Mouse (Mus musculus) CD4-positive, CD25-positive, alpha-beta regulatory T cell, adult 4 months (primary cell): Measurements from ENCODE around the gene Glp2r. TPM values are rescaled to one million over a fixed set of nuclear protein-coding genes. Genes with fewer than 3 reads are reported as not detected.

Experiments used
- ATAC-seq: one replicate; pipeline ENCODE4 v1.8.0; 2017
- polyA plus RNA-seq, 2 experiments: library from polyadenylated mRNA; unstranded; fragments of 100-300 nt; shearing (Covaris generic); gene quantifications; one replicate each; pipeline ENCODE4 v1.2.1; 2017

Glp2r gene
- polyA plus RNA-seq, 2 experiments from 2014 or later, result not detected

DNA sequence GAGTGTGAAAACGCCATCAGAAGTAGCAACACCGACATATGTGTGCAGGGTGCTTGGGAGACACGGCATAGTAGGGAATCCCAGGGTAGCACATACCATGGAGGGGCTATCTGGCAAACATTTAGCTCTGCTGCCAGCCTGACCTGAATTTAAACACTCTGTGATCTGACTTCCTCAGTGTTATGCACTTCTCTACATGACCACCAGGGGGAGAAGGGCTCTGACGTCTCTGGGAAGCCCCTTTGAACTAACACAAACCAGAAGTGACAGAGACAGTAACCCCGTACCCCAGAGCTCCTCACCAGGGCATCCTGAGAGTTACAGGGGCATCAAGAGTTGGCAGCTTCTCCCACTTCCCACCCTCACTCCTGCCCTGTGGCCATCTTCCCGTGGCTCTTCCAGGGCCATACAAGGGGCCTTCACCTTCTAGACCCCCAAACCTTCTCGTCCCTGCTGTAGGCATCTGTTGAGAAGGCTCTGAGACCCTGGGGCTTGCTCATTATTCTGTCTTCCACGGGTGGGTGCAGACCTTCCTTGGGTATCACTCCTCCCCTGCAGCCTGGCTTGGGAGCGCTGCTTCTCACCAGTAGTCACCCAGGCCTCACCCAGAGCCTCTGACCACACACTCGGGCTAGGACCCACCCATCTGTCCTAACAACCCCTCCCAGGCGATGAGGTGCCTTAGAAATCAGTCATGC is 113.1 kb downstream of the Glp2r start:
- no peak for ATAC-seq

DNA sequence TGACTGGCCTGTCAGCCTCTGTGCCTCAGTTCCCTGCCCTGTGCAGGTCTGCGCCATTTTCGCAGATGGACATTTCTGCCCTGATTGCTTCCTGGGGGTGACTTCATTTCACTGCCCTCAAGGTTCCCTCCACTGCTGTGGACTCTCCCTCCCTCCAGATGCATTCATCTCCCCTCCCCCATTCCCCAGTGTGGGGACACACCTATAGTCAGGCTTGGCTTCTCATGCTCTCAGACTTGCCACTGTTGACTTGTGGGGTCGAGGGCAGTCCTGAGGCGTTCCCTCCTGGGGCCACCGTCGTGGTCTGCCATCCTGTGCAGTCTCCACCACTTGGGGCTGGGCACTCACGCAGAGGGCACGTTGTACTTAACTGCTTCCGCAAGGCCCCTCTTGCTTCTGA is 114.1 kb downstream of the Glp2r start:
- no peak for ATAC-seq

DNA sequence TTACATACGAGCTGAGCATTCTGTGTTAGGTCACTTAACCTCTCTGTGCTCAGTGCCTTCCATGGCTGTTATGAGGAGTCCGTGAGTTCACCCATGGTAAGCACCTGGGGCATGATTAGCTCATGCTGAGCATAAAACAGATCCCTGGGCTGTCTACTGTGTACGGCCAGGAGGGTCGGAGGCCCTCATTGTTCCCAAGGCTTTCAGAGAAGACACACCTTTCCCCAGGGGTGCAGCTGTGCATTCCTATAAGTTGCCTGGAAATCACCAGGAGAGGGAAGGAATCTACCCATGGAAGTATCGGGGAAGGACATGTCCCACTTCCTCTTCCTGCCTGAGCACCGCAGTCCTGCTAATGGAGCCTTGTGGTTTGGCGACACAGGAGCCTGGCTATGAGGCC is 114.6 kb downstream of the Glp2r start:
- no peak for ATAC-seq

DNA sequence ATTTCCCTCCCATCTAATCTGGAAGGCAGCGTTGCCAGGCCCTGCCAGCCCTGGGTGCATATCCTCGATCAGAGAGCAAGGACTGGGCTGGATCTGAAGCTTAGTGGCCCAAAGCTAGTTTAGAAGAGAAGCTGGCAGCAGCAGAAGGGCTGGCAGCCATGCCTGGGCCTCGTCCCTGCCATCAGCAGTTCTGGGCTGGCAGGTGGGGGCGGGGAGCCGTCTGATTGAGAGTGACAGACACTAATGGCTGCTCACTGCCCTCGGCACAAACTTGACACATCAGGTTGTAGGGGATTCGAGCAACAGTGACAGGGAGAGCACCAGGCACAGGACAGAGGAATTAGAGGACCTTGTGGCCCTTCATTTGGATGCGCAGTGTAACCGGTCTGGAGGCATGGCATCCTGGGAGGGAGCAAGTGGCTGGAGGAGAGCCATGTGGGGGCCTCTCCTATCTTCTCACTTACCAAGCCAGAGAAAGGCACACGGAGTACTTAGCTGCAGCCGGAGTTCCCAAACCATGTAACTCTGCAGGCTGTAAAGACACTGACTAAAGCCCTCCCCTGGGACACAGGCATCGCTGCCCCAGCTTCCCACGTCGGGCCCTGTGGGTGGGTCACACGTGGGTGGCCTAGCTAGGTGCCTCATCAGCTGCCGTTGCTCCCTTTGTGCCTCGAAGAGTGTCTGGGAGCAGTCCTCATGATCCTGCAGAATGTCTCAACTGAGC is 115.6 kb downstream of the Glp2r start:
- ATAC-seq, result no peak

DNA sequence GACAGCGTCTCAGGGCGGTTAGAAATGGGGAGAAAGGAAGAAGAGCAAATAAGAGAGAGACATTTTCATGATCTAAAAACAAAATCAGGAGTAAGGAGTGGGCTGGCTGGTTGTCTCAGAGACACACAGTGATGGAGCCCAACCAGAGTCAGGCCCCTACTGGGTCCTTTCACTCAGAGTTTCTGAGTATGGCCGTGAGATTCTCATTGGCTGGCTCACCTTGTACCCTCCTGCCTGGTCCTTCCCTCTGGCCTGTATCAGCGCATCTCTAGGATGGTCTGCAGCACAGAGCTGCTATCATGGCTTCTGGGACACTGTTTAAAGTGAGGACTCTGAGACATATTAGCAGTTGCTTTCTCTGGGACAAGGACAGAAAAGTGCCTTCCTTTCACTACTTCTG is 116.4 kb downstream of the Glp2r start:
- ATAC-seq, result no peak

DNA sequence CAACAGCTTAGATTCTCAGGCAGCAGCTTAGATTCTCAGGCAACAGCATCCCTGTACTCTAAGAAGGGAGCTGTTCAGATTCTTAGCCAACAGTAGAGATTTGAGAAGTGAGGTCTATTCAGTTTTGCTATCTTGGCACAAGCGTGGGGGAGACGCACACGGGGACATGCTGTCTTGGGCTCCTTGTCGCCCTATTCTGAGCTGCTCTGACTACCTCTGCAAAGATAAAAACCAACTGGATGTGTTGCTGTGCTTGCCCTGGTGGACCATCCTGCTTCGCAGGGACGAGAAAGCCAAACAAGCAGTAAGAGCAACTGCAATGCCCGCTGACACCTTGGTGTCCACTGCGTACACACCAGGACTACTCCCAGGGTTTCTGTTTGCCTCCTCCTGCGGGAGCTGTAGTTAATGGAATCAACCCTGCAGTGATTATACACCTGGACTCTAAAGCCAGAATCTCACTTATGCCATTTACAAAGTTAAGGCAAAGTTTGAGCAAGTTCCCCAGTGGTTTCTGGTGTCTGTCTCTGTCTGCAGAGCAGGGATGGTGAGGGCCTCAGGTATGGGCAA is 117.3 kb downstream of the Glp2r start:
- ATAC-seq, result no peak

DNA sequence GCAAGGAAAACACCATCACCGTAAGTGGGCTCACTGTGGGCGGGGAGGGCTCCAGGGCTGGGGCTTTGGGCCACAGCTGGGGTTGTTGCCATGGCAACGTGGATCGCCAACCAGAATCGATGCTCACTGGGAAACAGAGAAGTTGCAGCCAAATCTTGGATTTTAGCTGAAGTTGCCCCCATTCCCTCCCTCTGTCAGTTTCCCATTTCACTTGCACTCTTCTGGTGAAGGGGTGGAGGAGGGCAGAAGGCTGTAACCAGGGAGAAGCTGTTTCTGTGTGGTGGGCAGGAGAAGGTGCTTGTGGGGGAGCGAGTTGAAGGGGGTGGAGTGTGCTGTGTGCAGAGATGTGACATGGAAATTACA is 118.1 kb downstream of the Glp2r start:
- no peak for ATAC-seq

DNA sequence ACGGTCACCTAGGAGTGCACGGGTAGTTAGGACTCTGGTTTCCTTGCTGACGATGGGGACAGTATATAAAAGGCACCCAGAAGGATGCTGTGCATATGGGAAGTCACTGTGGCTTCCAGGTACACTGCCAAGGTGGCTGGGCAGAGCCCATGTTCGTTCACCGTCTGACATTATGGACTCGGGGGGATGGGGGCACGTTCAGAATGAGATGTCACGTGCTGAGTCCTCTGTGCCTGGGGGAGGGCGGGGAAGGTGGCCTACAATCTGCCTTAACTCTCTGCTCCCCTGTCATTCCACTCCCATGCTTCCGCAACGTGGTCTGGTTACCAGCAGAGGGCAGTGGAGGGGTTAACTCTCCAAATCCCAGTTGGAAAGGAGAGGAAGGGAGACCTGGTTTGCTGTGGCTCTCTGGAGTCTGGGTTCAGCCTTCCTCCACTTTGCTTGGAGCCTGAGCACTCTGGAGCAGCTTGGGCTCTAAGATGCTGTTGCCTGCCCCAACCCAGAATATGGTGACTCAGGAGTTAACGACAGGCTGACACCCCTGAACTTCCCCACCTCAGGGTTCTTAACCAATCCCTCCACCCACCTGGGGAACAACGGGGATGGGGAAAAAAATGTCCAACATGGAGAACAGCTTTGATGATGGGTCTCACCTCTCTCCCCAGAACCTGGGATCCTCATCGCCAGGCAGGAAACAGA is 118.6 kb downstream of the Glp2r start:
- no peak for ATAC-seq

DNA sequence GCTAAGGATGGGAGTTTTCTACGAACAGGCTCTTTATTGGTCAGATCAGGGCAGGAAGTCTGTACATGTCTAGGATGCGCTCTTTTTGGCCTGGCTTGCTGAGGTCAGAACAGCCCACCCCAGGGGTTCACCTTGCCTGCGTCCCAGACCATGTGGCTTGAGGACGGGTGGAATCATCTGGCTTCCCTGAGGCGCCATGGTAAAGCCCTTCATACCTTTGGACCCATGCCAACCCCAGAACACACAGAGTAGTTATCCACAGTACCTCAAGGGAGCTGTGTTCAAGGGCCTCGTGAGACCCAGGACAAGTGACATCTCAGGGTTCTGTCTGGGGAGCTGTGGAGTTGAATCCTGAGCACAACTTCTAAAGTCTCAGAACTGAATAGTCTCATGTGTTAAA is 119.2 kb downstream of the Glp2r start:
- no peak for ATAC-seq

DNA sequence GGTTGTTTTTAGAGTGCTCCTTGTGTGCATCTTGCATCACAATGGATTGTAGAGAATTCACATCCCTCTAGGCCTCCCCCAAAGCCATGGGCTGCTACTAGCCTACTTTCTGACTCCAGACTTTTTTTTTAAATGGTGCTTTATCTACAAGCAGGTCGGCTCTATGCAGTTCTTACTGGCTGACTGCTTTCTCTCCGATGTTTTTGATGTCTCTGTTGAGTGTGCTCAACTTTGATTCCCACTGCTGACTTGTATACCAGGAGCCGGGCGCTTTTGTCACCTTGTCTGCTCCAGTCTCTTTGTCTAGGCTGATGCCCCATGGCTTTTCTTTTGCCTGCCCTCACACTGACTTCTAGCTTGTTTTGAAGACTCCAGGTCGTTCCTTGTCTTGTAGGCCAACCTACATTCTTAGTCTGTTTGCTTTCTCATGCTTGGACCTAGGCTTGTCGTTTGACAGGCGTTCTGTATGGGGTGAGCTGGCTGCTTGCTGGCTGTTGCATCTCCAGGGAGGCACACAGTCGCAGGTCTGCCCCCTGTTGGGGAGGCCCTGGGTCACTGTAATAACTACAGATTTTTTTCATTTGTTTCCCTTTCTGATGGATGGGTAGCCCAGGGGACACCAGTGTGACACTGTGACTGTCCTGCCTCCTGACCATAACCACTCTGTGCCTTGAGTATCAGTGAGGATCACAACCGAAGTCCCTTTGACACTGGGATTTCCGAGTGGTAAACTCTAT is 120.8 kb downstream of the Glp2r start:
- no peak for ATAC-seq

DNA sequence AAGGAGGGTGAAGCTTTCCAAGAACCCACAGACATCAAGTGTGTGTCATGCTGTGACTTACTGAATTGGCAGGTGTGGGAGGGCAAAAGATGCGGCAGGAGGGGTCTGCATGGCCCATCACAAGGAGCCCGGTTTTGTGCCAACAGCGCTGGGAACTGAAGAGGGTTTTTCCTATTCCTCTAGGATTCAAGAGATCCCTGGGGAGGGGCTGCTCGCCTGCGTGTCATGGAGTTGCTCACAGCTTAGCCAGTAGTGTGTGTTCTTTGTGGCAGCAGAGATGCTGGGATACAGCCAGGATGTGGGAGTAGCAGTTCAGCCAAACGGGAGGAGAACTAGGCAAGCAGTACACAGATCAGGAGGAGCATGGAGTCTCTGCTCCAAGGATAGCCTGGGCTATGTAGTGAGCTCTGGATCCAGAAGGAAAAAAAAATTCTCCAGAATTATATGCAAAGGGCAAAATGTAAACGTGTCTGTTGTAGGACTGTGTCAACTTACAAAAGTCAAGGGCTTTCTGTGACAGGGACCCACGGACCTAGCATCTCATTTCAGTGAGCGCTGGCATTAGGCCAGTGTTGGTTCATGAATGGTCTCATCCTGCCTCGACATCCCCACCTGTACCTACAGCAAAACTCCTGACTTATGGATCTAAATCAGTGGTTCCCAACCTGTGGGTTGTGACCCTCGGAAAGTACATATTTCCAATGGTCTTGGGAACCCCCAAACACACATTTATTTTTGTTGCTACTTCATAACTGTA is 122.1 kb downstream of the Glp2r start:
- ATAC-seq, result no peak

DNA sequence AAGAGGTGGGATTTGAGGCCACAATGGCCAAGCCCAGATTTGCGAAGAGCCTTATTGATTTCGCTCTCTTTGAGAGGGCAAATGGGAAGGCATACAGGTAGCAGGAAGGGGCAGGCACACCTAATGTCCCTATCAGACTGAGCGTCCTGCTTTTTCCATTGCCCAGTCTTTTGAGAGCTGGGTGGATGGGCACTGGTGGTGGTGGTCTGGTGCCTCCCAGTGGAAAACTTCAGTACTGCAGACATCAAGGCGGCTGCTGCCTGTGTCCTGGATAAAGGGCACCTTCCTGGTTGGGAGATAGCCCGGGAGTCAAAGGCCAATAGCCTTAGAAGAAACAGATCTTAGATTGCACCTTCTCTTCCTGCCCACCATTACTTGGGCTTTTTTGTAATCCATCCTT is 123.2 kb downstream of the Glp2r start:
- ATAC-seq, result no peak

DNA sequence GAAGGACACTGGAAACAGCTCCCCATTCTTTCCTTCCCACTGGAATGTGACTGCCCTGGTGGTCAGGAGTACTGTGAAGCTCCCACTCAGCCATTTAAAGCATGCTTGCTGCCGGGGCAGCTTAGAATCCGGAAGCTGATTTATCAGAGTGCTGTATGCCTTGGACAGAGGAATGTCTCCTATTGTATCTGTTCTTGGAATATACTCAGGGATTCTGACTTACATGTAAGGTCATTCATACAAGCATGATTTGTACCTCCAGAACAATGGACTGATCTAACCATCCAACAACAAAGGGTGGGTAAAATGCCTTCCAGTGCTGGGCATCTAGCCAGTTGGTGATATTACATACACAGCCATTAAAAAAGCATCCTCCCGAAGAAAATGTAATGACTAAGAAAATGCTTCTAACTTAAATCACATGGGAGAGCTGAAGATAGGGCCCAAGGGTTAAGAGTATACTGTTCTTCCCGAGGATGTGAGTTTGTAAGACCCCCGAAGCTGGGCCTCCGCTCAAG is 126.3 kb downstream of the Glp2r start:
- ATAC-seq, result no peak

DNA sequence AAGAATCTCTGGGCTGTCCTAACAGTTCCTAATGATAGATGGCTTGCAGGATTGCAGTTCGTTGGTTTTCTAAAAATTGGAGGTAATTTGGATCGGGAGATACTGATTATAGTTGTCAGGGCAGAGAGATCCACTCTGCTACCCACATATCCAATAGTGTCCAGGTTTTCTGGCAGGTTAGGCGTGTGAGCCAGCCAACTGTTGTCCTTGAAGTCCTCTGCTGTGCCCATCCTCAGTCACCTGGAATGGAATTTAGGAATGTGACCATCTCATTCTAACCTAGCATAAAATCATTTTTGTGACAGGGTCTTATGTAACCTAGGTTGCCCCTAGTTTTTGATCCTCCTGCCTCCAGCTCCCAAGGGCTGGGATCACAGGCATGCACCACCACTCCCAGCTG is 127.5 kb downstream of the Glp2r start:
- ATAC-seq, result no peak

DNA sequence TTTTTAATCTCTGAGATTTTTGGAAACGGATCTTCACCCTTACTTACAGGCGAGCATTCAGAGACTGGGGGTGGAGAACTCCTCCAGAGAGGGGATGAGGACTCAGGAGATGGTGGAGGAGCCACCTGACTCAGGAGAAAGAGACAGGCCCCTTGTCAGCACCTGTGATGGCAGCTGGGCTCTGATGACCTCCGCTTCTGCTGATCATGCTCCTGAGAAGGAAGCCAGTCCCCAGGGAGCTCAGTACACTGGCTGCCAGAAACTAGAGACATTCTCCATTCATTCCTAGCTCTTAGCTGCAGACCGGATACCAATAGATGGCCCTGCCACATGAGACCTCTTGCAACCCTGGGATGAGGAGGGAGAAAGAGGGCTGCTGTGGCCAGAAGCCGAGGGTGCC is 128.1 kb downstream of the Glp2r start:
- no peak for ATAC-seq

DNA sequence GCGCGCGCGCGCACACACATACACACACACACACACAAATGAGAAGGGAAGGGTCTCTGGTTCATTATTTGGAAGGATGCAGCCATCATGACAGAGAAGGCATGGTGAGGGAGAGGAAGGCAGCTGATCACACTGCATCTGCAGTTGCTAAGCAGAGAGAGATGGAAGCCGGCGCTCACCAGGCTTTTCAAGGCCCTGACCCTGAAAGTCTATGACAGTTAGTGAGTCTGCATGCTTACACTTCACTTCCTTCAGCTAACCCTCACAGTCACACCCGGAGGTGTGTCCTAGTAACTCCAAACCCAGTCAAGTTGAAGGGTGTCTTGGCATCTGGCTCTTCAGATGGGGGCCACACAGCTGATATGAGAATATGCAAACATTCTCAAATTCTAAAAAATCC is 128.5 kb downstream of the Glp2r start:
- ATAC-seq, result no peak

DNA sequence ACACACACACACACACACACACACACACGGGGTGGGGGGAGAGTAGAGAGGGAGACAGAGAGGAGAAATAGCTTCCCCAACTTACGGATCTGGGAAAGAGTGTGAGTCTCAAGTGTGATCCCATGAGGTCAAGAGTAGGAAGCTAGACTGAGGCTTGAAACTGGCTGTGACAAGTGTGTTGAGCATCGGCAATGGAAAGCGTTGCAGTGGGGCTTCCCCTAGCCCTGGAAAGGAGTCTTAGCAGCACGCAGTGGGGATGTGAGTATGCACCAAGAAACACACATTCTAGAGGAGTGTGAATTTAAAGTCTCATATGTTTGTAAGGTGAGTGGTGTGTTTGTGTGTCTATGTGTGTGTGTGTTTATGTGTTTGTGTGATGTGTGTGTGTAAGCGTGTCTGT is 130.7 kb downstream of the Glp2r start:
- no peak for ATAC-seq

DNA sequence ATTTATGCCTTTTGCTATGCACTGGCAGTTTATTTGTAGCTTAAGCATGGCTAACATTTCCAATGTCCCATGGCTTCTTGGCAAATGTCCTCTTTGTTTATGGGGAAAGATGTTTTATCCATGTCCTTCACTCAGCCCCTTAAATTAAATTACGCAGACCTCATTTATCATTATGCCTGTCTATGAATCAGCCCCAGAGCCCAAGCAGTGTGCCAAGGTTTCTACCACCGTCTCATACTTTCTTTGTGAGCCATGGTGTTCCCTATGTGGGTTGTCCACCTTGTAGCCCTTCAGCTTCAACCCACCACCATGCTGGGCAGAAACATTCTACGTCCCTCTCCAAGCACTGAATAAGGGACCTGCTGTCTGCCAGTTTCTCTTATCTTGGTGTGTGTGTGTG is 132.6 kb downstream of the Glp2r start:
- ATAC-seq, result no peak

DNA sequence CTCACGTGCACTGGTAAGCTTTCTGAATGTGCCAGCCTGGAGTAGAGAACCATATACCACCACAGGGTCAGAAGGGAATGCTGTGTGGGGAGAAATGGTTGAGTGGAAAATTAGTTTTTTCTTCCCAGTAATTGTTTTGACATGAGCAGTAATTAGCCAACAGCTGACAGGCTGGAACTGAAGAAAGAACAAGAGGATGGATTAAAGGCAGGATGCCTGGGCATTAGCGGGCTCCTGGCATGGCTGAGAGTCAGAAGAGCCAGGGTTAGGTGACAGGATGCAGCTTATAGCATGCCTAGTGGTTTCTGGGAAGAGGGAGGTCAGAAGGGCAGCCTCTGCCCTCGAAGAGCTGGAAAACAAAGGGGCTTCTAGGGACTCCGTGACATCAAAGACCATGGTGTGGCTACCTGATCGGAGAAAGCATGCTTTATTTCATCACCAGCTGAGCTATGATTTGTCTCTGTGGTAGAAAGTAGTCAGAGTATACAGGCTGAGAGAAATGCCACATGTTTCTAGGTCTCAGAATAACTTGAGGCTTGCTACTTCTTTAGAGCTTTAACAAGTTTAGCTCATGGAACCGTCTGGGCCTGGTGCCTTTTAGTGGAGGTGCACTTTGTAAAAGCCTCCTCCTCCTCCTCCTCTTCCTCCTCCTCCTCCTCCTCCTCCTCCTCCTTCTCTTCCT is 133.9 kb downstream of the Glp2r start:
- no peak for ATAC-seq

DNA sequence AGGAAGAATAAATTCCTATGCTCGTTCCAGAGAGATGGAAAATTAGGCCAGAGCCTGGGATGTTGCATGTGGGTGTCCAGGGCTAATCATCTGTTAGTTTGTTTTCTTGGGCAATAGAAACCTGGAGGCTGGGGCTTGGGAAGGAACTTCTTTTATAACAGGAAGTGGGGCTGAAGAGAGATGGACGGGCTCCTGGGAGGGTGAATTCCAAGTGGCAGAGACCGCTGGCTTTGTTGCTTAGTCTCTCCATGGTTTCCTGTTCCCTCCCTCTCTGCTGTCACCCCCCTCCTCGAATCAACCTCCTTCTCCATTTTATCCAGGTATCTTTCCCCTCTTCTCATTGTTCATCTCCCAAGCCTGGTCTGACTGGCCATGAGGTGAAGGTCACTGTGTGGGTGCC is 134.8 kb downstream of the Glp2r start:
- no peak for ATAC-seq

DNA sequence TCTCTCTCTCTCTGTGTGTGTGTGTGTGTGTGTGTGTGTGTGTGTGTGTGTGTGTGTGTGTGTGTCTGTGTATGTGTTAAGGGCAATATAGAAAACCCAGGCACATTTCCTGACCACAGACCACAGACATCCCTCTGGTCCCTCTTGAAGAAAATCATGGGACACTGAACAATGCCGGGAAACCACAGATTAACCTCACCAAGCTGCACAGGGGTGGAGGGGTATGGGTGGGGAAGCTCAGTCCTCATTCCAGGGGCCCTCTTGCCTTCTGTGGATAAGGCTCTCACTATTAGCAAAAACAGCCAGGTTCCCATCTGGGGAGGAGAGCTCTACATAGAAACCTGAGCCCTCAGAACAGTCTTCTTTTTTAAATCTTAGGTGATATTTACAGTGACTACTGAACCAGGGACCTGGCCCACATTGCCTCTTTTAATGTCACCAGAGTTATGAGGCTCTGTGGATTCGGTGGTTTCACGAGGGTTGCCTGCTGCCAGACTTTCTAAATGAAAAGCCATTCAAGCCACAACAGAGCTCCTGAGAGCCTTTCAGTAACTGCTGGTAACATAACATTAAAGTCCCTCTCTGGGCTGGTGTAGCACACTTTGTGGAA is 137.2 kb downstream of the Glp2r start:
- no peak for ATAC-seq
